Mouse (Mus musculus) T-cell, adult 2 months (primary cell): ENCODE measurements around the gene Khdc3.
"Not testable (repeated sequence)": the region's sequence is repeated elsewhere in the genome, so short reads cannot be mapped to it uniquely, and the experiment has no call there.

Experiments used
- DNase-seq: peaks from one replicate; pipeline ENCODE4 v3.0.0; 2022; ENCODE audit warnings: low spot score

Khdc3 gene

DNA sequence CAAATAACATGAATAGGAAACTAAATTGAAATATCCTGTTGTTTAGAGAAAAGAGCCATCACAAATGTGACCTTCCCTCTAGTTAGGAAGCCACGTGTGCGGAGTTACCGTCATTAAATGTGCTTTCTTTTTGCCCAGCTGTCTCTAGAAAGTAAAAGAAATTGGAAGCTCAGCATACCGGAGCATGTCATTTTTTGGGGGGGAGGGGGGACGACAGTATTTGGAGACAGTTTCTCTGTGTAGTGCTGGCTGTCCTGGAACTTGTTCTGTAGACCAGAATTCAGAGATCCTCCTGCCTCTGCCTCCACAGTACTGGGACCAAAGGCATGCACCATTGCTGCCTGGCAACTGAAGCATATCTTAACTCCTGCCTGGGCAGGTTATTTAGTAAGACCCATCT is at the start of gene Khdc3:
Gene Khdc3, plus strand, starts transcription at position 301 of the 400 bp plus-strand sequence.
- DNase-seq: no peak

DNA sequence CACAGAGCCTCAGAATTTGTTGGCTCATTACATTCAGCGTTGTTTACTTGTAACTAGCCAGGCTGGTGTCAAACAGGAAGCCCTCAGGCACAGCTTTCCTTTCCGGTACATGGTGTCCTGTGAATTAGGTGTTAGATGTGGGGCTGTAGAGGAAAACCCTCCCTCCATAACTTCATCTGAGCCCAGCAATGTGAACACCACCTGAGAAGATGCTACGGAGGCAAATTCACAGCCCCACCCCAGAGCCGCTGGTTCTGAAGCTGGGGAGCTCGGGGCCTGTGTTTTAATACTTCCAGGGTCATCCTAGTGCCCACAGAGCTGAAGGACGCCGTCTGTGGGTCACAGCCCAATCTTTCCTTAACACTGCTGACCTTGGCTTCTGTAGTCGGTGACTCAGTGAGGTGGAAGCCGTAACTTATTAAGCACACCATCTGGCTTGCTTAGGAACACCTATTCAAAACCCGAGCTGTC is 46.2 kb upstream of the Khdc3 start:
- peak; percentile 34 for DNase-seq

DNA sequence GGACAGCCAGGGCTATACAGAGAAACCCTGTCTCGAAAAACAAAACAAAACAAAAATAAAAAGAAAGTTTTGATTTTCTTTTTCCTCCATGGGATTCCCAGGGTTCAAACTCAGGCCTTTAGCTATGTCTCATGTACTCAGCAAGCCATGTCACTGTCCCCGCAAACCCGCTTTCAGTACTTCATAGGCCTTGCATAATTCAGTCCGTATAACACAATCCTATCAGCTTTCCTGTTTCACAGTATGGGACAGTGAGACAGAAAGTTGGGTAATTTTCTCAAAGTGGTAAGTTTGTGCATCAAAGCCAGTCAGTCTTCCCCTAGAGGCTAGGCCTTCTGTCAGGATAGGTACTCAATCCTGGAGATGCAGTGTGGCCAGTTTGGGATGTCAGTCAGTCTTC is 42.4 kb upstream of the Khdc3 start:
- DNase-seq: no peak

DNA sequence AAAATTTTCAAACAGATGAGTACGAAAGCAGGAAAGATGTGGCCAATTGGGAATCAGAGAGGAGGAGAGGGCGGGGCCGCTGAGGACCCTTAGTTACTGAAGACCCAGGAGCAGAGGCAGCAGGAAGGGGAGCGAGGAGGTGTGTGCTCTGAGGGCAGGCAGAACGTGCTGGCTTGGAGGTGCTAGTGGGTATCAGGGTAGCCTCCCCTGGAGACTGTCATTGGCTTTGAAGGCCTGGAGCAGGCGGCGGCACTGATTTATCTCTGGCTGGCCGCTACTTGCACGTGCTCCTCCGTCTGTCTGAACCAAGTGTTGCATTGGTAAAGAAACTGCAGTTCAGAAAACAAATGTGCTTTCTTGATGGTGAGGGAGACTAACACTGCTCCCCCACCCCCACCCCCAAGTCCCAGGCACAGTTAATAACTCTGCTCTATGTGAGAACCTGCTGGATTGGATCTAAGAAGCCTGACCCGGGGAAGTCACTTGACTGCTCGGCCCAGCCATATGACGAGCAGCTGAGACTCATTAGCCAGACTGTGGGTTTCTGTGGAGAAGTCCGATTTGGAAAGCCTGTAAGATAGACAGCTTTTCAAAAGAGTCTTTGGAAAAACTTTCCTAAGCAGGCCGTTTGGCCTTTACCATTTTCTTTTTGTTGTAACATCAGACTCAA is 37.9 kb upstream of the Khdc3 start:
- no peak for DNase-seq

DNA sequence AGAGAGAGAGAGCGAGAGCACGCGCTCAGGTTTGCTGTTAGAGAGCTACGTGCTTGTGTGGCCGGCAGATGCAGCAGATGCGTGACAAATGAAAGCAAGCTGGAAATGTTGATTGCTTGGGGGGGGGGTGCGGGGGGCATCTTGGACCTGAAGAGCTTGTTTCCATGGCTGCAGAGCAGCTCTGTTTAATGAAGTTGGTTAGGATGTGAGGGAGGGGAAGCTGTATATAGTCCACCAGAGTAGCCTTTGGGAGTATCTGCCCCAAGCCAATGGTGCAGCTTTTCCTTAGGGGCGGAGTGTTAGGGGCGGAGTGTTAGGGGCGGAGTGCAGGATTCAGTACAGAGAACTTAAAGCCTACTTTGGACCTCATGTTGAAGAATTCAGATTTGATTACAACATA is 34.5 kb upstream of the Khdc3 start:
- DNase-seq: no peak

DNA sequence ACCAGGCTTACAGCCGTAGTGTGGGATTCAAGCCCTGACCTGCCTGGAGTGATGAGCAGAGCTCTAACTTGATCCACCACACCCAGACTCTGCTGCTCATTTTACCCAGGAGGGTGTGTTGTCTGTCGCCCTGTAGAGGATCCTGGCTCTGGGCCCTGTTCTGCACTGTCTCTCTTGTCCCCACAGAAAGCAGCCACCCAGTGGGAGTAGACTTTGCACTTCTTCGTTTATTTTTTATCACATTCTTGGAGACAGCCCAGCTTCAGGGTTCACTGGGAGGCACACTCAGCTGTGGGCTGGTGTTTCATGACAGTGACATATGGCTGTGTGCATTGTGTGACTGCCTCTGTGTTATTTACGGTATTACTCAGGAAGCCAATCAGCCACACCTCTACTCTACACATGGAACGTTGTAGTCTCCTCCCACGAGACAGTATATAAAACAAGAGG is 33.4 kb upstream of the Khdc3 start:
- no peak for DNase-seq

DNA sequence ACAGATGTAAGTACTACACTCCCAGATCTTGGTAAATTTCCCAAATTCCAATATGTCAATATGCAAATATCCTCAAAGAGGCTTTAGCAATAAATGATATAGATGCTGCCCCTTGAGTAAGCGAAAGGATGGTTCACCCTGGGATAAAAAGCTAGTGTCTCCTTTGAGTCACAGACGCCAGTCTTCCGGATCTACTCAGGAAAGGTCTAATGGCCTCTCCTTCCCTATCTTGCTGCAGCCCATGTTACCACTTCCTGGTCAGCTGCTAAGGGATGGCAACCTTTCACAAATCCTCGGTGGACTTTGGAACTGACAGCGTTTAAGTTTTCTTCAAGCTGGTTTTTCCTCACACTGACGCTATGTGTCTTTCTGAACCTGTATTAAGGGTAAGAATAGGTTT is 32.9 kb upstream of the Khdc3 start:
- no peak for DNase-seq

DNA sequence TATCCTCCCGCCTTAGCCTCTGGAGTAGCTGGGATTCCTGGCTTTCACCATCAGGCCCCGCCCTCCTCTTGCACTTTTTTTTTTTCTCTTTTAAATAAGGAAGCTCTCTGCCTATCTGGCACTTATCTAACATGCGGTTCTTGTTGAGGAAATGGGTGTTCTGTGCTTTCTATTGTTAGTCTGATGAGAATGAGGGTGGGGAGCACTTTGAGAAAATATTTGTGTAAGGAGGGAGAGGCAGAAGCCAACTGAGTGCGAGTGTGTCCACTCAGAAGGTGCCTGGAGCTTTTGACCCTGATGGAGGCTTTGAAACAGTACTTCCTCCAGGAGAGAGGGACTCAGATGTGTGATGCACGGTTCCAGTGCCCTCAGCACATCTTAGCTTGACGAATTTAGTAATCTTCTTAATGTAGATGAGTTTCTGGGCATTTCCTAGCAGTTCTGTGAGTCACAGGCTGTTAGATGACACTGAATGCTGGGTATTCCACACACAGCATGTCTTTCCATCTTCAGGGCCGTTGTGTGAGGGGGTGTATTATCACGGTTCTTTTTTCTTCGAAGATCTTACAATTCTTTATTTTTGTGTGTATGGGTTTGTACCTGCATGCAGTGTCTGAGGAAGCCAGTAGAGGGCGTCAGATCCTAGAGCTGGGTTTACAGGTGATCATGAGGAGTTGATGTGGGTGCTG is 30.5 kb upstream of the Khdc3 start:
- DNase-seq: no peak

DNA sequence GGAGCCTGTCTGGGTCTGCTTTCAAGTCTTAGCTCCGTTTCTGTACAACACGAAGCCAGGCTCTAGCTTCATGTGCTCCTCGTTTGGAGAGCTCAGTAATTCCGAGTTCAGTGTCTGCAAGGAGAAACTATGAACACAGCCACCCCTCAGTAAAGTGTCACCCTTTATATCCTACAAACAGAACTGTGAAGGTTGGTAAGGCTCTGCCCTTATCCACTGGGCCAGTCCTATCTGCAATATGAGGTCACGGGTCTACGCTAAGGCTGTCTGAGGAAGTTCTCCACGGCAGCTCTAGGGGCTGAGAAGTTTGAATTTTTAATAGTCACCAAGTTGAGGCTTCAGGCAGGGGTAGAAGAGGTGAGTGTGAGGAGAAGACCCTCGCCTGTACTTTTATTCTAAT is 29.2 kb upstream of the Khdc3 start:
- no peak for DNase-seq

DNA sequence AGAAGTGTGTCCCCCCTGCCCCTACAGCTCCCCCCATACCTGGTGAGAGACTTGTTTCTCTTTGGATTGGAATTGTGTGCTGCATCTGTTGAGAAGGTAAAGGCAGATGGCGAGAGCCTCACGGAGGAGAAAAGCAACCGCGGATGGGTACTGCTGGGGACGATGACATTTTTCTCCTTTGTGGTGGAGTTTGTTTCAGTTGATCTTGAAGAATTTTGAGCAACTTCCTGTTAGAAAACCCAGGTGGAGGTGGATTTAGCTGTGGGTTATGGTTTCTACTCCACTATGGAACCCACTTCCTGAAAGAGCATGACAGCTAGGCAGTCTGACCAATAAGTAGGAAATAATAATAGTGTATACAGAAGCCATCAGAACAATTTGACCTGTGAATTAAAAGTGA is 28.5 kb upstream of the Khdc3 start:
- DNase-seq: peak; percentile 62

DNA sequence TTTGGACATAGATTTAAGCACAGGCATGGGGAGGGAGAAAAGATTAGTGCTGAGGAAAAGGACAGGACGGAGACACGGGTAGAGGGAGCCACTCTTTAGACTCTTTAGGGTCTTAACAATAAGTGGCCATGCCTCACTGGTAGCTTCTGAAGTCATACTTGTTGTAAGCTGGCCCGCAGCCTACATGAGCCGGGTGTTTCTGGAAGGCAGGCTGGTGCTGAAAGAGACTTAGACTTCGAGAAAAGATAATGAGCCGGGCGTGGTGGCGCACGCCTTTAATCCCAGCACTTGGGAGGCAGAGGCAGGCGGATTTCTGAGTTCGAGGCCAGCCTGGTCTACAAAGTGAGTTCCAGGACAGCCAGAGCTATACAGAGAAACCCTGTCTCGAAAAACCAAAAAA is 22.3 kb upstream of the Khdc3 start:
- not testable (repeated sequence) for DNase-seq

DNA sequence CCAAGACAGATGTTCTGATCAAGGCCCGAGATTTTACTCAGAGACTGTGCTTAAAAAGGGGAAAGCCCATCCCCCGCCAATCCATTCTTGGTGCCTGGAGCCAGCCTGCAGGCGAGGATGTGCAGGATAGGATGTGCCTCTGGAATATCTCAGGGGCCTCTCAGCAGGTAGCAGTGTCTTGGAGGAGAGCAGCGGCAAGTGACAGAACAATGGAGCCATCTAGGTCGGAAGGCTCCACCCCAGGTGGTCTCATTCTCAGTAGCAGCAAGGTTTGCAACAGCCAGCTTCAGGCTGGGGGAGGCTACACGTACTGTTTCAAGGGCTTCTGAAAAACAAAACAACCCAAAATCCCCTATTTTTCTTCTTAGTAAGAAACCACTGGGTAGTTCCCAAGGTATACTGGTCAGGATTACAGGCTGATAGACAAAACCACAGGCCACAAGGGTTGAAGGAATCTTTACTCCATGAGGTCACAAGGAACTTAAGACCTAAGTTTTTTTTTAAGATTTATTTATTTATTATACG is 21.8 kb upstream of the Khdc3 start:
- DNase-seq: no peak

DNA sequence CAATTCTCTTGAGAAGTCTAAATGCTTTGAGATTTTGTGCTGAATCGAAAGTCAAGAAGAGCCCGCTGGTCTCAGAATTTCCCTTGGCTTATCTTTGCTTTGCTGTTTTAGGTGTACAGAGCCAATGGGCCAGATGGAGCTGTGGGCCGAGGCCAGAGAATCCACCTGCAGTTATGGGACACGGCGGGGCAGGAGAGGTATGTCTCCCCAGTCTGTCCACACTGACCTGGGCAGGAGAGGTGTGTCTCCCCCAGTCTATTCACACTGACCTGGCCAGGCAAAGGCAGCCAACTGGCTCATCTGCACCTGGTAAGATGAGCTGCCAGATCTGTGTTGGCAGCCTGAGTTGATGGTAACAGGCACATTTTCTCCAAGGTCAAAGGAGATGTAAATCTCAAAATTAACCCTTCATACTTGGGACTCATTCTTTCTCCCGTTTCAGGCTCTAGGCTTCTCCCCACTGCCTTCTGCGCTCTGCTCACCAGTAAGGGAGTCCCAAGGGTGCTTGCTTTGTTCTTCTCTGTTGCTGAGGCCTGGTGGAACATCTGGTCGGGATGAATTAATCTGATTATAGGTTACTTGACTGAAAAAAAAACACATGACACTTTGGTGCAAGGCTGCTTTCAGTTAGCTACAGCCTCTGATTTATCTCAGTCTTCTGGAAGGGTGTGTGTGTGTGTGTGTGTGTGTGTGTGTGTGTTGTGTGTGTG is 19.2 kb upstream of the Khdc3 start:
- DNase-seq: no peak

DNA sequence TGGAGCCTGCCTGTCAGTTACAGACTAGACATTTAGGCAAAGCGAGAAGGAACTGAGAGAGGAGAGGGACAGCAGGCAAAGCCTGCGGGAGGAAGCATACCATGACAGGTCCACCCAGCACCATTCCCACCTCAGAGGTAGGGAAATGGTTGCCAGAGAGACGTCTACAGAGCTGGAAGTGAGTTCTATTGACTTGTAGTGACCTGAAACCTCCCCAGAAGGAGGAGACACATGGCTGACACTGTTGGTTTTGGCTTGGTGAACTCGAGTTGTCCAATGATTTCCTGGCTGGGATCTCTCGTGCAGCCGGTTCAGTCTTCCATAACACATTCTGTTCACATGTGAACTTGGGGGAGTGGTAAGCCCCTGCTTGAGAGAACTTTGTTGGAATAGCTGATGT is 17.7 kb upstream of the Khdc3 start:
- DNase-seq: no peak

DNA sequence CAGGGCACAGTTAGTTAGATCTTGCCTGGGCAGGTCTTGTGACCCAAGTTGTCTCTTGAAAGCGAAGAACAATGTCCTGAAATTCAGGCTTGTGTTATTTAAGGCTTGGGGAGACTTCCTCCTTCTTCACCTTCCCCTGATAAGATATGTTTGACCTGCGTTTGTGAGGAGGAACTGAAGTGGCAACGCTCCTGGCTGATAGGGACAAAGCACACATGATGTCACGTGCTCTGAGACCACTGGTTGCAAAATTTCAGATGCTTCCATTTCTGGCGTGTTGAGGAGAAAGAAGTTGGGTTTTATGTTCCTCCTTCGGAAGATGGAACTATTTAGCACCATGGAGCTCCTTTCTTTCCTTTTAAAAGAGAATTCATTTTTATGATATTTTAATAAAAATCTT is 15.8 kb upstream of the Khdc3 start:
- no peak for DNase-seq

DNA sequence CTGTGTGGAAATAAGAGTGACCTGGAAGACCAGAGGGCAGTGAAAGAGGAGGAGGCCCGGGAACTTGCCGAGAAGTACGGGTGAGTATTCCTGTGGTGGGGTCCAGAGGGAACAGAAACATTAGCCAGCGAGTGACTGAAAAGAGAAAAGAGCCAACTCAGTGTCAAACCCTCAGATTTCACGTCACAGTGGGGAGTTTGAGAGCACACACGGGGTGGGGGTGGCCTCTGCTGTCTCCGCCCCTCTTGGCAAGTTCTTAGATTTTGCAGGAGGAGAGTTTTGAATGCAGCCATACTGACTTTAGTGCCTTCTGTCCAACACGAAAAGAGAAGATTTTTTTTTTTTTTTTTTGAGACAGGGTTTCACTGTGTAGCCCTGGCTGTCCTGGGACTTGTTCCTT is 14.5 kb upstream of the Khdc3 start:
- peak; percentile 43 for DNase-seq

DNA sequence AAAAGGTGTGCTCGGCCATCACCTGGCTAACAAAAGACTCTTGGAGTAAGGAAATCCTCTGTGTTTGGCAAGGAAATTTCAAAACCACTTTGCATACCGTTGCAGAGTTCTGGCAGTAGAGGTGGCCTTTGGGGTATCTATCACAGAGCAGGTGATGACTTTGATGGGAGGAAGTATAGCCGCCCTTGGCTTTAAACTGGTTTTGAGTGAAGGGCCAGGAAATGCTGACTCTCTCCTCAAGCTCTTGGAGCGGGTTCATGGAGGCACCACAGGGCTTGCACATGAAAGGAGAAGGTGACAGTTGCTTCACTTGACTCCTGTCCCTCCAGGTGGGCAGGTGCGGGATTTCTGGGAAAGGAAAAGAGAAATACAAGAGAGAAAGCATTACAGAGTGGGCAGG is 14.1 kb upstream of the Khdc3 start:
- no peak for DNase-seq

DNA sequence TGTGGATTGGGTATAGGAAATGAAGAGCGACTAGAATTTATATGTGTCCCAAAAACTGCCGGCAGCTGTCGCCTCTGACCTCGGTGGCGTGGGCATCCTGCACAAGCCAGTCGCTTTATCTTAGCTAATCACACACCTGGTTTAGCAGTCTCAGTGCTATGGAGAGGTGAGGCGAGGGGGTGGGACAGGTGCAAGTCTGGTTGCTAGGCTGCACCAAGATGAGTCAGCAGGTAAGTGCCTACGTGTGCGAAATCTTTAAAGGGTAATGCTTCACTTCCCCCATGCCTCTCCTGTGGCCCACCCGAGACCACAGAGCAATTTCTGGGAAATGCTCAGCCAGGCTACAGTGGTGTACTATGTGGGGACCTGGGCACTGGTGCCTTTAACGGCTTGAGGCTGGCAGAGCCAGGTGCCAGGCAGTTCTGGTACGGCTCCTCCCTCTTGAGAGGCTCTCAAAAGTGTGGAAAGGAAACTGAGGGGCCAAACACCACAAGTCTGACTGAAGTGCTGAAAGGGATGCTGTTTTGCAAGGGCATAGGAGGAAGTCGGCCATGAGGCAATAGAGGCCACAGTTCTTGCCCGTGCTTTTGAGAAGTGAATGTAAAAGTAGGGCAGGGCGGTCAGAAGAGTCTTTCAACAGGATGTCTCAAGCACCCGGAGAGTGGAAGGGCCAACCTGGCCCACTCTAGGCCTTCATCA is 12.3 kb upstream of the Khdc3 start:
- peak; percentile 62 for DNase-seq

DNA sequence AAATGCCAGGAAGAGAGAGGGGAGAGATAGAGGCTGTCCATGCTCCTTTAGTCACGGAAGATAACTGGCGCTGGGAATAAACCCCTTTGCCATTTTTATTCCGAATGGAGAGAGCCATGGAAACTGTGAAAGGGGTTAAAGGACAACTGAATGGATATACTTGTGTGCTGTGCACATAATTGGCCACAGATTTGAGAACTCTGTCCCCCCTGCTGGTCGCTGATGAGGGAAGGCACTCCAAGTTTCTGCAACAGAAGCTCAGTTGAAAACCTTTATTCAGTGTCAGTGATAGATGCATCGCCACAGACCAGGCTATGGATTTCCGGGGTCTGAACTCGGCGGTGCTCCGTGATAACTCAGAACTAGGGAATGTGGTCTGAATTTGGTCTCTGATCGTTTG is 11.5 kb upstream of the Khdc3 start:
- DNase-seq: no peak

DNA sequence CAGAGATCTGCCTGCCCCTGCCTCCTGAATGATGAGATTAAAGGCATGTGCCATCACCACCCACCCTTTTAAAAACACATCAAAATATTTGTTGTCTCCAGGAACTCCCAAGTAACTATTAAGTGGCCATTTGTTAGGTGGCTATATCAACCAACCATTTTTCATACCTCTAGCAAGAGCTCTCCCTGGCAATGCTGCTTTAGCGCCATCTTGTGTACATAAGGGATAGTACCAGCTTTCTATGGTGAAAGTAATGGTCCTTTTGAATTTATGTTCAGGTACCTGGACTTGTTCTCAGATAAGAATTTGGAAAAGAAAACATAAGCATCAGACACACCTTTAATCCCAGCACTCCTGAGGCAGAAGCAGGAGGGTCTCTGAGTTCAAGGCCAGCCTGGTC is 9.9 kb upstream of the Khdc3 start:
- peak; percentile 67 for DNase-seq

DNA sequence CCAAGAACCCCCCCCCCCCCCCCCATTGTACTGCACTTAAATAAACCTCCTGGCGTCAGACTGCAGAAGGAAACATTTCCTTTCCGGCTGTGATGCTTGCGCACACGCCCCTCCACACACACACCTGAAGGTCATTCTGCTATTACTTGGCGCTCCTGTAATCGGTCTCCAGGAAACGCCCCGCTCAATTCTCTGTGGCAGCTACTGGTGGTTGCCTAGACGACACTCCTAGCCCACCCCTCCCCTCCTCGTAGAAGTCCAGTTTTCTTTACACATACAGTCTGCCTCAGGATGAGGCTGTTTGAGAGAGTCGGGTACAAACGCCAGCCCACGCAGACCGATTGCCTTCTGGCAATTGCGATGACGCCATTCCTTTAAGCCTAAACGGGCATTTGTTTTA is 7.1 kb upstream of the Khdc3 start:
- DNase-seq: no peak

DNA sequence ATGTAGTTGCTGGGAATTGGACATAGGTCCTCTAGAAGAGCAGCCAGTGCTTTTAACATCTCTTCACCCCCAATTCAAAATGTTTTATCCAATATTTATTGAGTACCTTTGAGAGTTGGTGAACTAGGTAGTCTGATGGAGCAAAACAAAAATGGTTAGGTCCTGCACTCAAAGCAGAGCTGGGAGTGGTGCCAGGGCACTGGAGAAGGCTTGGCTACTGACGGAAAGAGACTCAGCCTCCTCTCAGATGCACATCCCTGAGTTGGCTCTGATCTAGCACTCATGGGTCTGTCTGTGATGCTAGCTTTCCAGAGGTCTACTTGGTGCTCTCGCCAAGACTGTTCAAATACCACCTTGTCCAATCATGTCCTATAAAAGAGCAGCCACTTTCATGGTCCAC is 3.7 kb upstream of the Khdc3 start:
- DNase-seq: no peak
